Mouse (Mus musculus) liver, postnatal 0 days (tissue): ENCODE data around the gene Bcl11b.

Experiments
- CTCF ChIP-seq: sonication (generic); IDR thresholded peaks from 2 replicates; pipeline ENCODE4 v1.5.1; 2016; ENCODE audit warnings: antibody characterized with exemption, low read depth
- EP300 ChIP-seq: IDR thresholded peaks from 2 replicates; pipeline ENCODE4 v1.6.1; 2016; ENCODE audit warnings: antibody characterized with exemption, low read depth, mild to moderate bottlenecking

DNA sequence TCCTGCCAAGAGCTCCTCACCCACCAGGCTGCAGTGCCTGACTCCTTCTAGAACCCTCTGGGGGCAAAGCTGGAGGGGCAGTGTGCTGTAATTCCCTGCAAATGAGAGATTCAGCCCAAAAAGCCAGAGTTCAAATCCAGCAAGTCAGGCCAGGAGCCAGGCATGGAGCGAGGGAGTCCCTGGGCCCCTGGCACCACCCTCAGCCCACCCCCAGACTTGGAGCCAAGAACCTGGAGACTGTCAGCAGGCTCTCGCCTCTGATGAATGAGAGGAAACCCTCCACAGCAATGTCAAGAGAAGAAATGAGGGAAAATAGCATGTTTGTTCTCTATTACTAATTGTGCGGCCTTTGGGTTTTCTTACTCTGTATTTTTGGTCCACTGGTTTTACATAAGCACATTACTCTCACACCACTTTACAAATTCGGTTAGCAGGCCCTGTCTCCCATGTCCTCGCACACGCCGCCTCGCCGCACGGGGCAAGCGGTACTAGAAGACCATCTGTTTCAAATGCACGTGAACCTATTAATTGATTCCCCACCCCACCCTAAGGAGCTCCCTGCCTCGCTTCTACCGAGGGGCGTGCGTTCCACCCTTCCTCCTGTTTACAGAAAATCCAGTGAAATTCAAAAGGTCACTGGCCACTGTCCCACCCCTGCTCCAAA, 124.2 kb downstream of the Bcl11b start:
- TF ChIP-seq EP300 (no peak), CTCF (no peak)
